Mouse (Mus musculus): ENCODE results near the gene Rnf145. TPM values are rescaled to one million over a fixed set of nuclear protein-coding genes. Genes with fewer than 3 reads are reported as not detected.
"Not testable (repeated sequence)": the region's sequence is repeated elsewhere in the genome, so short reads cannot be mapped to it uniquely, and the experiment has no call there.

The Rnf145 gene
- polyA plus RNA-seq, 1 experiment: 94.2 TPM

DNA sequence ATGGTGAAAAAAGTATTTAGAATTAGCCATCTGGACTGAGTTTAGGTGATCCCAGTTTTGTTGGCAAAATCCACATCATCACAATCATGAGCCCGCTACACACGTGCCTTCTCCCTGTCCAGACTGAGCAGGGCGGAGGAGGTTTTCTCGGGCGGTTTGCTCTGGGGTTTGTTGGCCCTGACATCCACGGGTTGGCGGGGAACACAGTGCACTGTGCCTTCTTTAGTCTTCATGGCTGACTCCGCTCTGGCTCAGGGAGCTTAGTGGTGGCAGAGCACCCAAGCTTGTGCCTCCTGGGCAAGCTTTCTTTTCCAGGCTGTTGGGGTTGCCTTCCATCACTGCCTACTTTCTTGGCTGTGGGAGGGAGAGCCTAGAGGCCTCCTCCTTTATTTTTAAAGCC lies 41.6 kb downstream of the Rnf145 start:
- Histone ChIP-seq H3K4me3 (replicated peaks; ENCODE audit: insufficient read depth, low read depth, low read length) (no peak overlapping the region), H3K27ac (ENCODE audit: insufficient read depth, low read length) (no peak overlapping the region), H3K27me3 (ENCODE audit: control insufficient read depth, insufficient read depth, low read length) (no peaks in the 10 kb centered on the region), H3K4me1 (ENCODE audit: control insufficient read depth, insufficient read depth, low read length) (no peaks in the 10 kb centered on the region; the same call in 1 of the 2 replicates)
- peak; percentile 53 to 64 for DNase-seq
- 25% methylated on average over 8 of the region's 8 CpGs for WGBS
- no peak for TF ChIP-seq POLR2A (IDR thresholded peaks at IDR 0.05; ENCODE audit: borderline replicate concordance, insufficient read depth, low read length)
- TF ChIP-seq CTCF (IDR thresholded peaks at IDR 0.05; ENCODE audit: borderline replicate concordance, insufficient read depth, low read depth, low read length): no peak

DNA sequence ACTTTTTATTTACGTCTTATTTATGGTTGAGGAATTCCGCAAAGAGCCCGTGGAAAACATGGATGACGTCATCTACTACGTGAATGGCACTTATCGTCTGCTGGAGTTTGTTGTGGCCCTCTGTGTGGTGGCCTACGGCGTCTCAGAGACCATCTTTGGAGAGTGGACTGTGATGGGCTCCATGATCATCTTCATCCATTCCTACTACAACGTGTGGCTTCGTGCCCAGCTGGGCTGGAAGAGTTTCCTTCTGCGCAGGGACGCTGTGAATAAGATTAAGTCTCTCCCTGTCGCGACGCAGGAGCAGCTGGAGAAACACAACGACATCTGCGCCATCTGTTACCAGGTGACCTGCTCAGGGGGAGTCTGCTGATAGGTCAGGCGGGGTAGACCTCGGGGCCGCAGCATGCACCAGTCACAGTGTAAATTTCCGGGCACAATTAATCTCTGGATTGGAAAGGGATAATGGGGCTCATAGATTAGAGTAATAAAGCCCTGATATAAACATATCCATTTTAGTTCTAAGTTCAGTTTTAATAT lies 42.8 kb downstream of the Rnf145 start:
- Histone ChIP-seq H3K27ac (ENCODE audit: insufficient read depth, low read length) (no peak overlapping the region), H3K27me3 (ENCODE audit: control insufficient read depth, insufficient read depth, low read length) (no peaks in the 10 kb centered on the region), H3K4me3 (replicated peaks; ENCODE audit: insufficient read depth, low read depth, low read length) (no peak overlapping the region), H3K4me1 (ENCODE audit: control insufficient read depth, insufficient read depth, low read length) (no peaks in the 10 kb centered on the region; the same call in 1 of the 2 replicates)
- WGBS: 63% methylated on average over 21 of the region's 21 CpGs
- no peak for DNase-seq
- TF ChIP-seq CTCF (IDR thresholded peaks at IDR 0.05; ENCODE audit: borderline replicate concordance, insufficient read depth, low read depth, low read length): no peak
- no peak for TF ChIP-seq POLR2A (IDR thresholded peaks at IDR 0.05; ENCODE audit: borderline replicate concordance, insufficient read depth, low read length)

DNA sequence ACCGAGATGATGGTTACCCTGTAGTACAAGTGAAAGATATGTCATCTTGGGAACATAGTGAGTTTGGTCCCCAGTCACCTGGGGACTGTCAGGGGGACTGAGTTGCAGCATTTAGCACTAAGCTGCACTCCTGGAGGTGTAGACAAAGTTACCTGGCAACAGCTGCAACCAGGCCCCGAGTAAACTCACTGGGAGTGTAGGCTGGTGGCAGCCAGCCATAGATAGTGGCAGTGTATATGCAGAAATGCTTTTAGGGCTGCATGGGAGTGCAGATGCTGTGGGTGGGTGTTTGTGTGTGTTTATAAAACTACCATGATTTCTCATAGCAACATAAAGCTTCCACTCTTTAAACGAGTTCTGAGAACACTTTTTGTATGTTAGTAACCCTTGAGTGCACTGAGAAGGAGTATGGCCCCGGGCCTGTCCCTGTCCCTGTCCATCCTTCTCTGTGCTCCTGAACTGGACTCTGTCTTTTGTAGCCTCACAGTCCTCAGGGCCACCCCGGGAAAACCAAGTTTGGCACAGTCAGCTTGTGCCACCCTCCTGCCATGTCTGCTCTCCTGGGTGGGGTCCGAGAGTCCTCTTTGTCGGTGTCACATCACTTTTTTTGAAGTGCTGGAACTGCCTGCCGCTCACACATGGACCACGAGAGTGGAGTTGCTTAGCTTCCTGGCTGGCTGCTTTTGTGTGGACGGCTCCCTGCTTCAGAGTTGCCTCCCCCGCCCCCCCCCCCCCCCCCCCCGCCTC lies 43.8 kb downstream of the Rnf145 start:
- no peak for DNase-seq
- no peak for TF ChIP-seq CTCF (IDR thresholded peaks at IDR 0.05; ENCODE audit: borderline replicate concordance, insufficient read depth, low read depth, low read length)
- TF ChIP-seq POLR2A (IDR thresholded peaks at IDR 0.05; ENCODE audit: borderline replicate concordance, insufficient read depth, low read length): no peak
- Histone ChIP-seq H3K4me1 (ENCODE audit: control insufficient read depth, insufficient read depth, low read length) (no peaks in the 10 kb centered on the region; the same call in 1 of the 2 replicates), H3K4me3 (replicated peaks; ENCODE audit: insufficient read depth, low read depth, low read length) (no peak overlapping the region), H3K27ac (ENCODE audit: insufficient read depth, low read length) (no peak overlapping the region), H3K27me3 (ENCODE audit: control insufficient read depth, insufficient read depth, low read length) (no peaks in the 10 kb centered on the region)
- WGBS: 50% methylated on average over 11 of the region's 12 CpGs

DNA sequence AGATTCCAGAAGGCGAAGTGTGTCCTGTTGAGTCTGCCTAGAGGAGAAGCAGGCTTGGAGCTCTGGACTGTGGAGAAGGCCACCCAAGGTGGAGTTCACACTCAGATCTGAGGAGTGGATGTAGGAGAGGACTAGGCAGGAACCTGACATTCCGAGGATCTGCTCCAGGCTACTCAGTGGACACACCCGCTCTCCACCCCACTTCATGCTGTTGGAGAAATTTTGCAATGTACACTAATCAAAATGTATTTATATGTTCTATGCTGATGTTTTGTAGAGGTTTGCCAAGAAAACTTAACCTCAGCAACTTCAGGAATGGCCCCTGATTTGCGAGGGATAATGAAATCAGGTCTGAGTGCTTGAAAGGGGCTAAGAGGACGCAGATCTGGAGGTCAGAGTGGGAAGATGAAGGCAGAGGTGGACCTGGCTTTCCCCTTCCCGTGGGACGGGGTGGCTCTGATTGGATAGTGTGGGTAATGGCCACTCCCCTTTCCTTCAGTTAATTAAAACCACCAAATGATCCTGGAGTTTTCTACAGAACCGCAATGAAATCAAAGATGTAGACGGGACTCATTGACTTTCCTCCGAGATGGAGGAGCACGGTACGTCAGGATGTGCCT lies 45.6 kb downstream of the Rnf145 start:
- no peak for DNase-seq
- Histone ChIP-seq H3K27me3 (ENCODE audit: control insufficient read depth, insufficient read depth, low read length) (no peaks in the 10 kb centered on the region), H3K4me1 (ENCODE audit: control insufficient read depth, insufficient read depth, low read length) (no peaks in the 10 kb centered on the region; the same call in 1 of the 2 replicates), H3K4me3 (replicated peaks; ENCODE audit: insufficient read depth, low read depth, low read length) (no peak overlapping the region), H3K27ac (ENCODE audit: insufficient read depth, low read length) (no peak overlapping the region)
- WGBS: 94% methylated on average over 12 of the region's 12 CpGs
- TF ChIP-seq POLR2A (IDR thresholded peaks at IDR 0.05; ENCODE audit: borderline replicate concordance, insufficient read depth, low read length): no peak

DNA sequence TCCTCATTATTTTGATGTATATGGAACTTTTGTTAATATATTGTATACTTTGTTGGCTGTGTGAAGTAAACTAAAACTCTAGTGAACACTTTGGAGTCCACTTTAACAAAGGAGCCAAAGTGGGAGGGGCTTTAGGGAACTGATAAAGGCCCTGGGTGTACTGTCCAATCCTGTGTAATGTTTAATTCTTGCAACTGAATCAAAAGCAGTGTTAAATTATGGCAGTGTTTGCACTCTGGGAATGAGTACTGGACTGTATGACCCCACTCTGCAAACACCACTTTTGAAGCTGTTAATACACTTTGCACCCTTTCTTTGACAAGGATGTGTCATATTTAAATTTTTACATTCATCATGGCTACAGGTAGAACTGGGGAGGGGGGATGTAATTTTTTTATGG lies 46.2 kb downstream of the Rnf145 start:
- no peak for DNase-seq
- no peaks in the 10 kb centered on the region for H3K27me3 ChIP-seq (ENCODE audit: control insufficient read depth, insufficient read depth, low read length)
- no peak overlapping the region for H3K27ac ChIP-seq (ENCODE audit: insufficient read depth, low read length)
- no peaks in the 10 kb centered on the region; the same call in 1 of the 2 replicates for H3K4me1 ChIP-seq (ENCODE audit: control insufficient read depth, insufficient read depth, low read length)
- no peak overlapping the region for H3K4me3 ChIP-seq (replicated peaks; ENCODE audit: insufficient read depth, low read depth, low read length)
- TF ChIP-seq CTCF (IDR thresholded peaks at IDR 0.05; ENCODE audit: borderline replicate concordance, insufficient read depth, low read depth, low read length) (no peak), POLR2A (IDR thresholded peaks at IDR 0.05; ENCODE audit: borderline replicate concordance, insufficient read depth, low read length) (no peak)

DNA sequence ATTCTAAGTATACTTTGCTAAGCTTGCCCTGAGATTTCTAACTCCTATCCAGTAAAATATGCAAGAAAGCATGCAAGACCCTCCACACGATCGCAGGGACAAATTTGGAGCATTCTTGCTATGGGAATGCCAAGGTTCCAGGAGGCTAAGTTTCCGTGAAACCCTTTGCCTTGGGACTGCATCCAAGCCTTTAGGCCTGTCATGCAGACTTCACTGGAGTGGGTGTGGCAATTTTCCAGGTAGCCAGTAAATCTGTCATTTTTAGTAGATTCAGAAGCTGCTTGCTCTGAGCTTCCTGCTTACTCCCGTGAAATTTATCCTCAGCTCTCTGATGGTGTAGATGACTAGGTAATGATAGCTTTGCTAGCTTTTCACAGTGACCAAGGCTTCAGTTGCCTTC lies 51.6 kb downstream of the Rnf145 start:
- H3K27ac ChIP-seq (ENCODE audit: insufficient read depth, low read length); H3K27me3 ChIP-seq (ENCODE audit: control insufficient read depth, insufficient read depth, low read length); H3K4me3 ChIP-seq (replicated peaks; ENCODE audit: insufficient read depth, low read depth, low read length); H3K4me1 ChIP-seq (ENCODE audit: control insufficient read depth, insufficient read depth, low read length): not testable (repeated sequence)
- WGBS: 16% methylated on average over 4 of the region's 4 CpGs
- DNase-seq: peak in 1 of 2 experiments; percentile 48

DNA sequence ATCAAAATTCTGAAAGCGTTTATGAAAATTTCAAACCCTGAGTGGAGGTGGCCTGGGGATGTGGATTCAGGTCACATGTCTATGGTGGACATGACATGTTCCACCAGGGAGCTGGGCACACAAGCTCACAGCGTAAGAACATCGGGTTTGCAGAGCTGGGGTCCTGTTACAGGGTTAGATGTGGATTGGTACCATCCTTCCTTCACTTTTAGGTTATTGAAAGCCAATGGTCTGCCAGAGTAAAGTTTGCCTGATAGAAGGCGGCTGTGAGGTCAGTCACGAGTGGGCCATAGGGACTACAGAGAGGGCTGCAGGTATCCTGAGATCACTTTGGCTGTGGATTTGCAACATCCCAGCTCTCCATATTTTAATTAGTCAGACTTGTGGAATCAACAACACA lies 54.0 kb downstream of the Rnf145 start:
- Histone ChIP-seq H3K27ac (ENCODE audit: insufficient read depth, low read length) (no peak overlapping the region), H3K4me1 (ENCODE audit: control insufficient read depth, insufficient read depth, low read length) (no peaks in the 10 kb centered on the region), H3K4me3 (replicated peaks; ENCODE audit: insufficient read depth, low read depth, low read length) (no peak overlapping the region), H3K27me3 (ENCODE audit: control insufficient read depth, insufficient read depth, low read length) (no peaks in the 10 kb centered on the region)
- 96% methylated on average over 5 of the region's 5 CpGs for WGBS
- TF ChIP-seq CTCF (IDR thresholded peaks at IDR 0.05; ENCODE audit: borderline replicate concordance, insufficient read depth, low read depth, low read length) (no peak), POLR2A (IDR thresholded peaks at IDR 0.05; ENCODE audit: borderline replicate concordance, insufficient read depth, low read length) (no peak)
- no peak for DNase-seq

DNA sequence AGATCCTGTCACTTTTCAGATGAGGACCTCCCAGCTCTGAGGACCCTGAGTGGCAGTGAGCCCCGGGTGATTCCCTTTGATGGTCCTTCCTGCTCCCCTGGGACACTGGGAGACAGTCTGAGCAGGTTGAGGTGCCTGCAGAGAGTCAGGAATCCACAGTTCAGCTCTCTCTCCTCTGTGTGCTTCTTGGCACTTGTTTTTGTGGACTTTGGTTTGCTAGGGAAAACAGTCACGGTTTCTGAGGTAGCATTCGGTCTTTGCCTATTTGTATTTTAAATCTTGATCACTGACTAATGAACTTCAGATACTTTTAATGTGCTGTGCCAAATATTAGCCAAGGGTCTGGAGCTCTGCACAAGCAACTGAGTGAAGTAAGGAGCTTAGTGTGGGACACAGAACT lies 54.6 kb downstream of the Rnf145 start:
- no peak overlapping the region for H3K4me3 ChIP-seq (replicated peaks; ENCODE audit: insufficient read depth, low read depth, low read length)
- no peak for TF ChIP-seq CTCF (IDR thresholded peaks at IDR 0.05; ENCODE audit: borderline replicate concordance, insufficient read depth, low read depth, low read length)
- TF ChIP-seq POLR2A (IDR thresholded peaks at IDR 0.05; ENCODE audit: borderline replicate concordance, insufficient read depth, low read length): no peak
- 70% methylated on average over 3 of the region's 3 CpGs for WGBS
- H3K27me3 ChIP-seq (ENCODE audit: control insufficient read depth, insufficient read depth, low read length): no peaks in the 10 kb centered on the region
- DNase-seq: no peak
- H3K4me1 ChIP-seq (ENCODE audit: control insufficient read depth, insufficient read depth, low read length): no peaks in the 10 kb centered on the region
- H3K27ac ChIP-seq (ENCODE audit: insufficient read depth, low read length): no peak overlapping the region

Data from cerebellum, adult 2 months (tissue).